Mouse (Mus musculus) kidney, adult 2 months (tissue): ENCODE results near the gene Gtf3a.

Source experiments
- CTCF ChIP-seq: fragments of 200-500 bp; conservative IDR thresholded peaks from 2 replicates; pipeline ENCODE4 v1.5.1; 2011; ENCODE audit warnings: low read depth, mild to moderate bottlenecking, control low read depth, low read length, moderate library complexity, mixed read lengths; ENCODE audit not compliant: insufficient read depth, insufficient read length
- POLR2A ChIP-seq: fragments of 200-500 bp; IDR thresholded peaks from one replicate; pipeline ENCODE4 v1.6.1; 2011; ENCODE audit warnings: low read depth, low read length, control low read depth

DNA sequence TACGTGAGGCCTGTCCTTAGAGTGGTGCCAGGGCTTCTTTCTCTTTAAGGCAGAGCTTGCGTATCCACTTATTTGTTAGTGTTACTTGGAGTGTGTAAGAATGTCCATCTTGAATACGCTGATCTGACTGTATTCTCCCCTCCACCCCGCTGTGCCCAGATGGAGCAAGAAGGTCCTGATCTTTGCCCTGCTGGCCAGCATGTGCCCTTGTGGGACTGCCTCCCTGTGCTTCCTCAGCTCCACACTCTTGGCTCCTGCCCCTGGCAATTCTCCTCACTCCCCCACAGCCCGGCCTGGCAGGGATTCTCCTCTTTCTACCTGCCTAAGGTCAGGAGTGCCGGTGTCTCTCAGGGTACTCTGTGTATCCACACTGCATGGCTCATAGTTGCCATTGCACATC is 32.9 kb downstream of the Gtf3a start:
- no peak for TF ChIP-seq CTCF
- TF ChIP-seq POLR2A, result no peak
